28 mouse cellular contexts compared by ENCODE assay signal in the genomic region with DNA sequence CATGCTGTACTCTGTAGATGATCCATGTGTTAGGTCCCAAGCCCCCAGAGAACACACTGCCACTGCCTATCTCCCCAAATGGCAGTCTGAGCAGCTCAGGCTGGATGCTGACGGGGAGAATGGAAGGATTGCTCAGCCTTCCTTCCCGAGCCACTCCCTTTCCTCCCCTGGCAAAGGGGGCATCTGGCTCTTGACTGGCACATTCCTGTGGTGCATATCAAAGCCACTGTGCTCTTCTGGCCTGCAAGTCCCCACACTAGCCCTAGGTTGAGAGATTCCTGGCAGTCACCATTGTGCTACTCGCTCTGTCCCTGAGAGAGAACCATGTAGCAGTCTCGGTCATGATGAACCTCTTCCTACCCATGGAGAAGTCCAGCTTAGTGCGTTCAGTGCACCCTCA. TPM values are rescaled to one million over a fixed set of nuclear protein-coding genes. Genes with fewer than 3 reads are reported as not detected.
DNase-seq lines count a peak whose midpoint lies in the region; ATAC-seq and TF ChIP-seq lines count a peak whose summit lies in the region.
"Had no signal": no experiment of that assay in that cellular context is flagged by ENCODE, and none has a peak within 500 bp of the region (broad histone marks: within the 10 kb centered on the region; RNA-seq: fewer than 3 reads in every experiment).

No protein-coding gene starts in this region.

- H3K4me1 ChIP-seq in kidney, embryonic 16.5 days (ENCODE audit: insufficient read depth, low read length) = no peaks in the 10 kb centered on the region
- no peaks in the 10 kb centered on the region for H3K4me1 ChIP-seq in hindbrain, postnatal 0 days (ENCODE audit: insufficient read depth, low read length)

- H3K9ac ChIP-seq in kidney, embryonic 16.5 days (replicated peaks; ENCODE audit: low read length) = no peak overlapping the region
- H3K9ac ChIP-seq in hindbrain, postnatal 0 days (replicated peaks; ENCODE audit: low read length) = no peak overlapping the region

- DNase-seq in 3134 (ENCODE audit: extremely low read depth, insufficient read length, low spot score) = peak; percentile 59
- DNase-seq in 3T3-L1 (ENCODE audit: low read depth, low spot score) = peak; percentile 17
- DNase-seq in Muller cell, postnatal 12 days (ENCODE audit: inconsistent ontology term) = peak; percentile 25
- DNase-seq in hindbrain, postnatal 0 days (ENCODE audit: low spot score) = no peak
- no peak for DNase-seq in heart, postnatal 14 days
- DNase-seq: adrenal gland, adult 2 months; adrenal gland, adult 8-10 months; adrenal gland, postnatal 10 days; adrenal gland, postnatal 14 days; adrenal gland, postnatal 25 days; adrenal gland, postnatal 36 days; B cell, adult 2 months; cerebellum, adult 11 months; cerebellum, adult 11-12 months; cerebellum, adult 18-20 months; cerebellum, adult 2 months; cerebellum, adult 8-10 months; cerebellum, adult 9-10 months had no signal

- H3K4me2 ChIP-seq in kidney, embryonic 16.5 days (replicated peaks; ENCODE audit: low read depth, low read length) = no peak overlapping the region
- no peak overlapping the region for H3K4me2 ChIP-seq in hindbrain, postnatal 0 days (ENCODE audit: low read depth, low read length)

- H3K9me3 ChIP-seq in kidney, embryonic 16.5 days (ENCODE audit: low read length) = no peaks in the 10 kb centered on the region
- H3K9me3 ChIP-seq in hindbrain, postnatal 0 days (ENCODE audit: low read length) = no peaks in the 10 kb centered on the region
- H3K9me3 ChIP-seq: G1E had no signal

- H3K27ac ChIP-seq in kidney, embryonic 16.5 days (ENCODE audit: low read length) = no peak overlapping the region
- H3K27ac ChIP-seq in hindbrain, postnatal 0 days = no peak overlapping the region

- intact Hi-C loops in heart, postnatal 14 days (cut with DNase I) = no loop called here

- 85% methylated on average over 5 of the region's 5 CpGs for WGBS in kidney, embryonic 16.5 days
- WGBS in hindbrain, postnatal 0 days = 81% methylated on average over 5 of the region's 5 CpGs

- H3K36me3 ChIP-seq in kidney, embryonic 16.5 days (ENCODE audit: insufficient read depth, low read length) = no peaks in the 10 kb centered on the region
- H3K36me3 ChIP-seq in hindbrain, postnatal 0 days (ENCODE audit: insufficient read depth, low read length) = no peaks in the 10 kb centered on the region
- H3K36me3 ChIP-seq: G1E had no signal

- no peak overlapping the region for H3K4me3 ChIP-seq in kidney, embryonic 16.5 days (ENCODE audit: low read length)
- no peak overlapping the region for H3K4me3 ChIP-seq in hindbrain, postnatal 0 days (ENCODE audit: low read length)

- ATAC-seq in kidney, embryonic 16.5 days (ENCODE audit: low FRiP score, low TSS enrichment) = no peak
- no peak for ATAC-seq in hindbrain, postnatal 0 days
- ATAC-seq: activated CD4-positive, CD25-positive, alpha-beta regulatory T cell, adult 4 months; CD4-positive, CD25-positive, alpha-beta regulatory T cell, adult 4 months; Patski had no signal

- no peaks in the 10 kb centered on the region for H3K27me3 ChIP-seq in kidney, embryonic 16.5 days (ENCODE audit: insufficient read depth, low read length)
- no peaks in the 10 kb centered on the region for H3K27me3 ChIP-seq in hindbrain, postnatal 0 days (ENCODE audit: insufficient read depth, low read length)

- TF ChIP-seq CTCF in hindbrain, postnatal 0 days (IDR thresholded peaks at IDR 0.05; ENCODE audit: low read depth) = no peak

RNA-seq across cellular contexts. Expression of a gene that starts 25.1 kb away (rescaled TPM):
- polyA plus RNA-seq in kidney, embryonic 16.5 days (2015; fragmentation: Nextera tagmentation; extraction: Ambion mirVana) = 0.31 TPM in 1 of 2 replicates, not detected in the other
- not detected in 2 replicates for total RNA-seq in hindbrain, postnatal 0 days (2014; rRNA removed)
- polyA plus RNA-seq in hindbrain, postnatal 0 days (2015; fragmentation: Nextera tagmentation; extraction: Ambion mirVana) = not detected in 2 replicates
- 10 to 100 TPM; 72.2 to 81.8 TPM for total RNA-seq in heart, postnatal 14 days (2021)
- total RNA-seq: adrenal gland, adult 18-20 months; adrenal gland, adult 2 months; adrenal gland, adult 8-10 months; adrenal gland, postnatal 10 days; adrenal gland, postnatal 14 days; adrenal gland, postnatal 25 days; adrenal gland, postnatal 36 days; CH12.LX; G1E; MEL had no signal
- polyA plus RNA-seq: activated CD4-positive, CD25-positive, alpha-beta regulatory T cell, adult 4 months; adrenal gland, adult 2 months; brain, embryonic 14.5 days; C2C12; CD4-positive, CD25-positive, alpha-beta regulatory T cell, adult 4 months; G1E; Patski had no signal

RNA-seq across cellular contexts. Expression of a gene that starts 29.0 kb away (rescaled TPM):
- 0.06 TPM in 1 of 2 replicates, not detected in the other for polyA plus RNA-seq in kidney, embryonic 16.5 days (2015; fragmentation: Nextera tagmentation; extraction: Ambion mirVana)
- total RNA-seq in hindbrain, postnatal 0 days (2014; rRNA removed) = 106 and 111 TPM in 2 replicates
- 72.5 and 88.3 TPM in 2 replicates for polyA plus RNA-seq in hindbrain, postnatal 0 days (2015; fragmentation: Nextera tagmentation; extraction: Ambion mirVana)
- not detected for total RNA-seq in heart, postnatal 14 days (2021)
- total RNA-seq: adrenal gland, adult 18-20 months; adrenal gland, adult 2 months; adrenal gland, postnatal 14 days; adrenal gland, postnatal 25 days; adrenal gland, postnatal 36 days; CH12.LX; MEL had no signal
- polyA plus RNA-seq: activated CD4-positive, CD25-positive, alpha-beta regulatory T cell, adult 4 months; adrenal gland, adult 2 months; CD4-positive, CD25-positive, alpha-beta regulatory T cell, adult 4 months; G1E had no signal

RNA-seq across cellular contexts. Expression of a gene that starts 51.8 kb away (rescaled TPM):
- polyA plus RNA-seq in kidney, embryonic 16.5 days (2015; fragmentation: Nextera tagmentation; extraction: Ambion mirVana) = 0.04 and 0.23 TPM in 2 replicates
- 17.9 and 26.5 TPM in 2 replicates for total RNA-seq in hindbrain, postnatal 0 days (2014; rRNA removed)
- polyA plus RNA-seq in hindbrain, postnatal 0 days (2015; fragmentation: Nextera tagmentation; extraction: Ambion mirVana) = 8.3 and 9.9 TPM in 2 replicates
- total RNA-seq in heart, postnatal 14 days (2021) = 1 to 10 TPM in 1 of 2 experiments, under 1 TPM in 1; 0.76 to 1.9 TPM
- total RNA-seq: CH12.LX, MEL had no signal
- polyA plus RNA-seq: activated CD4-positive, CD25-positive, alpha-beta regulatory T cell, adult 4 months; C2C12; CD4-positive, CD25-positive, alpha-beta regulatory T cell, adult 4 months had no signal

RNA-seq across cellular contexts. Expression of a gene that starts 53.6 kb away (rescaled TPM):
- polyA plus RNA-seq in kidney, embryonic 16.5 days (2015; fragmentation: Nextera tagmentation; extraction: Ambion mirVana) = not detected in 2 replicates
- 0.11 and 0.16 TPM in 2 replicates for total RNA-seq in hindbrain, postnatal 0 days (2014; rRNA removed)
- polyA plus RNA-seq in hindbrain, postnatal 0 days (2015; fragmentation: Nextera tagmentation; extraction: Ambion mirVana) = 0.14 and 0.45 TPM in 2 replicates
- not detected for total RNA-seq in heart, postnatal 14 days (2021)
- total RNA-seq: adrenal gland, adult 8-10 months; adrenal gland, postnatal 10 days; adrenal gland, postnatal 14 days; adrenal gland, postnatal 25 days; CH12.LX; MEL had no signal
- polyA plus RNA-seq: activated CD4-positive, CD25-positive, alpha-beta regulatory T cell, adult 4 months; adrenal gland, adult 2 months; C2C12; CD4-positive, CD25-positive, alpha-beta regulatory T cell, adult 4 months; G1E had no signal

Comparison
In these comparisons a context has a peak if more than half of its experiments do, and no peak if none do; other contexts are left out.
1. DNase-seq: peak in 3134 (single experiment), 3T3-L1 (single experiment) and Muller cell, postnatal 12 days (single experiment); none in hindbrain, postnatal 0 days (single experiment) and heart, postnatal 14 days (0 of 2).
2. RNA of a gene that starts 25.1 kb away (total RNA-seq): 72.2 to 81.8 TPM in heart, postnatal 14 days; not detected in hindbrain, postnatal 0 days; every median in the first group is over 10 times any median in the second.
3. RNA of a gene that starts 29.0 kb away (total RNA-seq): 106 to 111 TPM in hindbrain, postnatal 0 days; not detected in heart, postnatal 14 days; every median in the first group is over 100 times any median in the second.